Mouse (Mus musculus): ENCODE results near the gene Plekha3.

The Plekha3 gene

DNA sequence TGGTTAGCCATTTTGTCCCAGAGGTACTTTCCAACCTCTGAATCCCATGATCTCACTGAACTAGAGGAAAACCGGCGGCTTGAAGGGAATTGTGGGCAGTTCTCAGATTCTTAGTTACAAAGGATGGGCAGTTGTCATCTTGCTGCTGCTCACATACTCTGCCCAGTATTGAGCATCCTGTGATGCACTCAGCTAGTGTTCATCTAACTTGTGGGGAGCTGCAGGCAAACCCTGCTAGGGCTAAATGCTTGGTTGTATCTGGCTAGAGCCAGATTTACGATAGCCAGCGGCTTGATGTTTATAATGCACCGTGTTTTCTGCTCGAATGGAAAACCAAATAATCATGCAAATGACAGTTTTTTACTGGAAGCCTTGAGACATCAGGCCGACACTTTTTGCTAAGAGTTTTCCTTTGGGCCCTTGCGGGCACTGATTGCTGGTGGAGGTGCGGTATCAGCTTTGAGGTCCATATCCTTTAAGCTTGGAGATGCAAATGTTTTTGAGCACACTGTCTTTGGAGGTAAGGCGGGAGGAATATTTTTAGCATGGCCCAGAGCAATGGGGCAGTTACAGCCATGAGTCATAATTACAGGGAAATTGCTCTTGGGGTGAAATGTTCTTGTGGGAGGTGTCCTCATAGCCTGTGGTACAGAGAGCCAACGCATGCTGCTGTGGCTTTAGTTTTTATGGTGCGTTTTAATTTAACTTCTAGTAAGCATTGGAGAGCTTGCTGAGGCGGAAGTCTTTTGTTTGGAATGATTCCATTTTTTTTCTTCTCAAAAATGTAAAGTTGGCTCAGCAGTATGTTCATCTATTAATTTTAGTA is 1.5 kb downstream of the Plekha3 start:
- no peak for DNase-seq (ENCODE audit: low spot score)

DNA sequence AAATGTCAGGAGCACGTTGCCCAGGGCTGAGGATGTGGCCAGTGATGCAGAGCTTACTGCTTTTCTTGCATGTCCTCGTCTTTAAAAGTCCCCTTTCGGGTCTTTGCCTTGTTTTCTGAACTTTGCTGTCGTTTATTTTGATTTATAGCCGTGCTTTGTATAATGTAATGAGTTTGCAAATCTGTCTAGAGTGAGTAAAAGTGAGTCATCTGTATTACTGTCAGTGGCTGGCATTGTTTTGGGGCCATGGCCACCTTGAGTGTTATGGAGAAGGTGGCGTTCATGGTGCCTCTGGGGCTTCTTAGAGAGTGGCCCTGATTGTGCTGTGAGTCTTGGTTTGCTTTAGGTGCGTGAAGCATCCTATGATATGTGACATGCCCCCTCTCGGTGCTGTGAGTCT is 7.2 kb downstream of the Plekha3 start:
- DNase-seq (ENCODE audit: low spot score), result no peak

DNA sequence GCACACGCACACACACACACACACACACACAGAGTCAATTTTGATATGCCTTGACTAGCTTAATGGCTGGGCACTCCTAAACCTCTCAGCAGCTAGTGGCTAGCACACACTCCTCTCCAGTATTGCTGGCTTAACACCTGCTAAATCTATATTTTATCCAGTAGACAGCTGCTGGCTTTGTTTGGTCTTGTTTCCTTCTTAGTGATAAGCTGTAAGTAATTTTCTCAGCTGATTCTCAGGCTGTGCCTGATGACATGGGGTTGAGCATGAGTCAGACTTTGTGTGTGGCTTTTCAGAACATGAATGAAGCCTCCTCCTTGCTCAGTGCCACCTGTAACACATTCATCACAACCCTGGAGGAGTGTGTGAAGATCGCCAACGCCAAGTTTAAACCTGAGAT is 11.9 kb downstream of the Plekha3 start:
- DNase-seq (ENCODE audit: low spot score), result no peak

DNA sequence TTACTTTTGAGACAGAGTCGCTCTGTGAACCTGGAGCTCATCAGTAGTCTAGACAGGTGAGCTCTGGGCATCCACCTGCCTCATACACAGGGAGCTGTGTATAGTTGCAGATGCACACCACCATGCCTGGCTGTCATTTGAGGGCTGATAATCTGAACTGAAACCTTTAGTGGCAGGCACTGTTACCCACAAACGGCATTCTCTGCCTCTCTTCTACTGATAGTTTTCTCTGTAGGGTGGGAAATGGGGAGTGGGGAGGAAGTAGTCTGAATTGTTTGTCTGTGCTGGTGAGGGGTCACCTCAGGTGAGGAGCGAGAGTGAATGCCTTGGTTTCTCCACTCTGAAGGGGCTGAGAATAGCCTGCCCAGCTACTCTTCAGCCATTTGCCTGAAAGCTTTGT is 12.5 kb downstream of the Plekha3 start:
- no peak for DNase-seq (ENCODE audit: low spot score)

DNA sequence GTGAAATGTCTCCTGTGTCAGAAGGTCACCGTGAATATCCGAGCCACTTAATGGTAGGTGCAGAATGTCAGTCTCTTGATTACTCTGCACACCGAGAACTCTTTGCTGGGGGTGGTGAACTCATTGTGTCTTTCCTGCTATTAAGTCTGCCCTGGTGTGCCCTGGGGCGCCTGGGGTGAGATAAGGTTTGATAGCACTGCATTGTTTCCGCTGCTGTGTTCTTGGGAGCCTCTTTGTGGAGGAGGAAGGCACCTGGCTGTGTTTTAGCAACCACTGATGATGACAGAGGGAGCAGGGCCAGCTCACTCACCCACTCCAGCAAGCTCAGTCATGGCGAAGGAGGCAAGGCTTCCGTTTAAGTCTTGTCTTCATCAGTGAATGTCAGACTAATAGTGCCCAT is 13.1 kb downstream of the Plekha3 start:
- no peak for DNase-seq (ENCODE audit: low spot score)

DNA sequence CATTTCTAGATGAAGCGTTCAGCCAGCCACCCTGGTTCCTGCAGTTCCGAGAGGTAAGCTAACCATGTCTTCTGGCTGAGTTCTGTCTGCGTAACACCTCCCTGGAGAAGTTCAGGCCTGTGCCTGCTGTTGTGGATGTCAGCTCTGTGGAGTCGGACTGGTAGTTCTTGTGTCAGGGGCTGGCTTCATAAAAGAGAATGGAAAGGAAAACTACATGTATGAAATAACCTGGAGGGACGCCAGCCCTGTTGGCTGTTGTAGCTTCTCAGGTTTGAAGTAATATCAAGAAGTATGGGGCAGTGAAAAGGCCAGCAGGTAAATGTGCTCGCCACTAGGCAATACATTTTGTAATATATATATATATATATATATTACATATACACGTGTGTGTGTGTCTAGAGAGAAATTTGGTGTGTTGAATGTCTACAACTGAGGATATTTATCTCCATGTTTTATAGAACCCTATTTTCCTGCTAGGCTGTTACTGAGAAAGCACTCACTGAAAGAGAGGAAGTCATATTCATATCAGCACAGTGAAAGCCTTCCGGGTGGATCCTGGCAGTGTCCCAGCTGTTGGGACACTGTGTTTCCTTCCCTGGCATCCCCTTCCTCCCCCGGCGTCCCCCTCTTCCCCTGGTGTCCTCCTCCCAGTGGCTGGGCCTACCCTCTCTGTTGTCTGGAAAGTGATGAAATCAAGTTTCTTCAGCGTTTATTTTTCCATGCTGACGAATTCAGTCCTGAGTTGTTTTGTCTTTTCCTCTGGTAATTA is 15.5 kb downstream of the Plekha3 start:
- DNase-seq (ENCODE audit: low spot score), result peak; percentile 21

DNA sequence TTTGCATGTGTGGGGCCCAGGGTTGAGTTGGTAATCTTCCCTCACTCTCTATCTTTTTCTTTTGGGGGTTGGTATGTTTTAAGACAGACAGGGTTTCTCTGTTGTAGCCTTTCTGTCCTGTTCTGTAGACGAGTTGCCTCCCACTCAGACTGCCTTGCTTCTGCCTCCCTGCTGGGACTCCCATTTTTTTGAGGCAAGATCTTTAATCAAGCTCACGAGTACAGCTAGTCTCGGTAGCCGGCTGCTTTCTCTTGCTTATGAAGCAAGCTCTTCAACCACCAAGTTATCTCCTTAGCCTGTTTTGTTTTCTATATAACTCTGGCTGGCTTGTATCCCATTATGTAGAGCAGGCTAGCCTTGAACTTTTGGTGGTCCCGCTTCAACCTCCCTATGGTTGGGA is 18.7 kb downstream of the Plekha3 start:
- no peak for DNase-seq (ENCODE audit: low spot score)

DNA sequence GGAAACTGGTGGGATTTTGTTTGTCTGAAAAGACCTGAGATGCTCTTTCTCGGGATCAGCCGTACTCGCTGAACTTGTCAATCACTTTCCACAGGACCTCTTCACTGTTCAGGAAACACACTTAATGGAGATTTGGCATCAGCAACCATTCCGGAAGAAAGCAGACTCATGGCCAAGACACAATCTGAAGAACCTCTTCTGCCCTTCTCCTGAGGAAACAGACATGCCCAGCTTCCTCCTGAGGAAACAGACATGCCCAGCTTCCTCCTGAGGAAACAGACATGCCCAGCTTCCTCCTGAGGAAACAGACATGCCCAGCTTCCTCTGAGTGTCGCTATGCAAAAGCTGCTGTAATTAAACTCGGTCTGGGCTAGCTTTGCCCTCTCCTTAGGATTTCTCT is 20.2 kb downstream of the Plekha3 start:
- no peak for DNase-seq (ENCODE audit: low spot score)

DNA sequence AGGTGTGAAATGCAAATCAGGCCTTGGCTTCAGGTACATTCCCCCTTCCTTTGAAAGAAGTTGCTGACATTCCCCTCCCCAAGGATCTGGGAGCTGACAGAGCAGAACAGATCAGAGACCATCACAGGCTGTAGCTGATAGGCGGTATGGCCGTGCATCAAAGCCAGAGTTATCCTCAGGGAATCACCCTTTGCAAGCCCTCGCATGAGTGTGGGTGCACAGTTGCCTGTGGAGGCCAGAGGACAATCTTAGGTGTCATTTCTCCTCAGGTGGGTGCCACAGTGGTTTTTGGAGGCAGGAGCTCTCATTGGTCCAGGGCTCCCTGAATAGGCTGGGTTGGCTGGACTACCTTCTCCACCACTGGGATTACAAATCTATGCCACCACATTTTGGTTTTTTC is 27.1 kb downstream of the Plekha3 start:
- no peak for DNase-seq (ENCODE audit: low spot score)

DNA sequence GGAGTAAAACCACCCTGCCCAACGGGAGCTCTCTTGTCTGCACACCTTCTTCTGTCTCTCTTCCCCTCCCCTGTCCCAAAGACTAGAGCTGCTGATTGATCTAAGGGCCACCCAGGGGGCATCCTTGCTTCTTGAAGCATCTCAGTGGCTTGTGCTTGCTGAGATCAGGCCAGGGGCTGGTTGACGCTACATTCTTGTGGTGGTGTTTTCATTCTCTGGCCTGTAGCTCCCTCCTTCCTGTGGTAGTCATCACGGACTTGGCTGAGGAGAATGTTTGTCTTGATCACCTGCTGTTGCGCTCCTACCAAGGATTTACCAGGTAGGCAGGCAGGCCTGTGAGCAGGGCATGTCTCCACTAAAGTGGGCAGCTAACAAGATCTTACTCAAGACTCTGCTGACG is 27.7 kb downstream of the Plekha3 start:
- no peak for DNase-seq (ENCODE audit: low spot score)

DNA sequence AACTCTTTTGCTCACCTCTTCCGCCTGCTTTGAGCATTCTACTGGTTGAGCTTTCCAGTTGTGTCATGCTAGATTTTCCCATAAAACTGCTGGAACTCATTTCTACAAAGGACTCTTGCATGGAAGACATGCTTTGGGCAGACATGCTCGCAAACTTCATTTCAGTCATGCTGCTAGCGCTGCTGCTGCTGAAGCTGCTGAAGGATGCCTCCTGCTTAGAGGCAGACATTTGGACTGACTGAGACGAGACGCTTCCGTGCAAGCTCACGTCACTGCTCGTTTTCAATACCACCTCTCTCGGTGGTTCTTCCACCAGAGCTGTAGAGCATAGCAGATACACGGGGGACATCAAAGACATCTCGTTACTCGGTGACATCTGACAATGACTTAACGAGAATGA is 30.6 kb downstream of the Plekha3 start:
- DNase-seq (ENCODE audit: low spot score), result no peak

DNA sequence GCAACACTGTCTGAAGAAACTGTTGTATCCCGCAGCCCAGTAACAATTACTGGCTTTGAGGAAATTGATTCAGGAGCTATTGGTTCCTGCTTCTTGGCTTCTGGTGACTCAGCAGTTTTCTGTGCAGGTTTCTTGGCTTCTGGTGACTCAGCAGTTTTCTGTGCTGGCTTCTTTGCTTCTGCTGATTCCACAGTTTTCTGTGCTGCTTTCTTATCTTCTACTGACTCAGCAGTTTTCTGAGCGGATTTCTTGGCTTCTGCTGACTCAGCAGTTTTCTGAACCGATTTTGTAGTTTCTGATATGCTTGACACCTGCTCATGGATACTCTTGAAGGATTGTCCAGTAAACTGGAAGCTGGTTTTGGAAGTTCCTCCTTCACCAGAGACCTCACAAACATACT is 33.4 kb downstream of the Plekha3 start:
- DNase-seq (ENCODE audit: low spot score), result no peak

DNA sequence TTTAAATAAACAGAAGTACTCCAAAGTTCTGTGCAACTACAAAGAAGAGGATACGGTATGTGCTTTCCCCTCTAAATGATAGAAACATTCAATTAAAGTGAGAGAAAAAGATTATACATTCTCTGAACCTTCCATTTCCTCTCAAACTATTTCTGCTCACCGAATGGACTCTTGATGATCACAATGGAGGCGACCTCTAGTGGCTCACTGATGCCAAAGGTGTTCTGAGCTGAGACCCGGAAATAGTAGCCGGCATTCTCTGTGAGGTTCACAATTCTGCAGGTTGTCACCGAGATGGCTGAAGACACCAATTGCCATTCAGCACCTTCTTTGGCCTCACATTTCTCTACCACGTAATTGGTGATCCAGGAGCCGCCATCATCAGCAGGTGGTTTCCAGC is 39.9 kb downstream of the Plekha3 start:
- no peak for DNase-seq (ENCODE audit: low spot score)

DNA sequence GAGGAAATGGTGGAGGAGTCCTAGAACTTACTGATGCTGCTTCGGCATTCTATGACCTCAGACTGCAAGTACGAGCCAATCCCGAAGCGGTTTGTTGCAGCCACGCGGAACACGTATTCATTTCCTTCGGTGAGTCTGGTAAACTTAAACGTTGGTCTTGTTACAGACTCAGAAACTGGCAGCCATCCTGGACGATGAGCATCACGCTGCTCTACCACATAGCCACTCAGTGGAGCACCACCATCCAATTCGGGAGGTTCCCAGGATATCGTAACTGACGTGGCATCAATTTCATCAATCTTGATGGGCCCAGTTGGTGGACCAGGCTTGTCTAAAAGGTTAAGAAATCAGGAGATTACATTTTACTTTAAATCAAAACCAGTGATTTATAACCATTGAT is 44.6 kb downstream of the Plekha3 start:
- DNase-seq (ENCODE audit: low spot score), result no peak
